Mouse (Mus musculus): ENCODE data around the gene Pla2g16.

- TF ChIP-seq POLR2A (IDR thresholded peaks at IDR 0.05; ENCODE audit: control insufficient read depth, low read depth, low read length) (no peak), CTCF (IDR thresholded peaks at IDR 0.05; ENCODE audit: control insufficient read depth, insufficient read depth, insufficient replicate concordance, low read depth, low read length) (no peak)
These were observed 18.9 kb downstream of the Pla2g16 start for GRCm38 (mm10) chr19:7576180-7576579.
